Mouse (Mus musculus) limb, embryonic 12.5 days (tissue): Measurements from ENCODE around the gene Rilpl1. TPM values are rescaled to one million over a fixed set of nuclear protein-coding genes. Genes with fewer than 3 reads are reported as not detected.
A peak's percentile ranks its signal among the peaks of the same experiment; 100 is the strongest.
"Not testable (repeated sequence)": the region's sequence is repeated elsewhere in the genome, so short reads cannot be mapped to it uniquely, and the experiment has no call there.

Experiments used
- ATAC-seq: fragments of 200-750 bp; cut with Nextera tagmentation; 2 replicates; pipeline ENCODE4 v1.8.0; 2017; ENCODE audit warnings: low read depth, moderate TSS enrichment; ENCODE audit not compliant: insufficient number of reproducible peaks, insufficient read depth, low FRiP score, low TSS enrichment
- H3K27ac ChIP-seq: fragments of 300-500 bp; sonication (generic); 2 replicates; pipeline ENCODE4 v1.5.1; 2016; ENCODE audit warnings: mild to moderate bottlenecking, moderate library complexity
- H3K27me3 ChIP-seq: fragments of 300-500 bp; sonication (generic); 2 replicates; pipeline ENCODE4 v1.6.1; 2016; ENCODE audit warnings: mild to moderate bottlenecking, moderate library complexity
- H3K36me3 ChIP-seq: fragments of 300-500 bp; sonication (generic); 2 replicates; pipeline ENCODE4 v1.6.1; 2016; ENCODE audit warnings: mild to moderate bottlenecking, moderate library complexity
- H3K4me1 ChIP-seq: fragments of 300-500 bp; sonication (generic); replicated peaks from 2 replicates; pipeline ENCODE4 v1.6.1; 2016
- H3K4me2 ChIP-seq: fragments of 300-500 bp; sonication (generic); 2 replicates; pipeline ENCODE4 v1.6.1; 2016; ENCODE audit warnings: mild to moderate bottlenecking, moderate library complexity
- H3K4me3 ChIP-seq: fragments of 300-500 bp; sonication (generic); replicated peaks from 2 replicates; pipeline ENCODE4 v1.5.1; 2016; ENCODE audit warnings: mild to moderate bottlenecking
- H3K9ac ChIP-seq: fragments of 300-500 bp; sonication (generic); replicated peaks from 2 replicates; pipeline ENCODE4 v1.6.1; 2016; ENCODE audit warnings: mild to moderate bottlenecking, moderate library complexity
- H3K9me3 ChIP-seq: fragments of 300-500 bp; sonication (generic); 2 replicates; pipeline ENCODE4 v1.6.1; 2016; ENCODE audit warnings: mild to moderate bottlenecking, moderate library complexity
- WGBS: fragments of 180-500 bp; shearing (Covaris S2); methylation state at CpG from one replicate; pipeline ENCODE4 v1.1.7; 2016; 5-methylcytosine and 5-hydroxymethylcytosine counted together
- polyA plus RNA-seq: library from polyadenylated mRNA; unstranded; fragments of >200 nt; fragmentation: Nextera tagmentation; extraction: Ambion mirVana; gene quantifications from 2 replicates; pipeline ENCODE4 v1.2.1, GENCODE M21; 2016

The Rilpl1 gene
- 27.5 and 31.5 TPM in 2 replicates for polyA plus RNA-seq

GRCm38 (mm10) chr5:124530655-124531582, at the start of gene Rilpl1:
Rilpl1 (minus strand) TSS chr5:124531391.
- Histone ChIP-seq H3K27me3 (0 out of 2 replicates have a peak, but pooled peaks cover 2% of the 10 kb centered on the region), H3K9me3 (no peaks in the 10 kb centered on the region), H3K36me3 (peaks cover 10% of the 10 kb centered on the region), H3K9ac (peak within 1 kb of the TSS; percentile 84), H3K4me3 (peak within 1 kb of the TSS; percentile 82), H3K4me1 (peaks cover 37% of the 10 kb centered on the region), H3K27ac (peak within 1 kb of the TSS; percentile 88), H3K4me2 (peak within 1 kb of the TSS; percentile 65)
- under 1% methylated on average over 94 of the region's 96 CpGs for WGBS
- ATAC-seq, result peak; percentile 85

DNA sequence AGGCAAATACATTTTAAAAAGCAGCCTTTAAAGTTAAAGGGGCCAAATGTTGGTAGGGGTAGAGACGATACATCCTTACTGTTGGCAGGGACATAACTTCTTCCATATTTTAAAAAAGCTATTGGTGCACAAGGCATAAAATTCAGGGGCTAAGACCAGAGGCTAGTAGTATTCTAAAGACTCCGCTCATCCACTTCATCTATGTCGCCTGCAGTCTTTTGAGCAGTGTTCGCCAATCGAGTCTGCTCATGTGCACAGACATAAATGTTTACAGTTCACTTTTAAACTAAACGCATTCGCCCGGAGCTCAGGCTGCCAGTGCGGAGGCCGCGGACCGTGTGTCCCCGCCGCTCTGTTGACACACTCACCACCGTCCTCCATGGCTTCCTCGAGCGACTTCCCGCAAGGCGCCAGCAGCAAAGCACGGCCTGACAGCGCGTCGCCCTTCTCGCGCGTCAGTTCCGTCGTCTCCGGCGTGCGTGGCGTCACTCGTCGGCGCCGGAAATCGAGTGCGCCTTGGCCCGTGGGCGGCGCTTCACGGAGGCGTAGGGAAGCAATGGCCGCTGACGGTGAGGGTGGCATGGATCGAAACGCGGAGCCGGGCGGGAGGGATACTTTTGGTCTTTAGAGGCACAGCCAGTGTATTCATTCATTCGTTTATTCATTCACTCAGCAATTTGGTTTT, 47.6 kb upstream of the Rilpl1 start, which contains the start of the genes Eif2b1 and Gtf2h3:
Gene Eif2b1, minus strand, starts transcription at position 499 of the 685 bp plus-strand sequence.
Gene Gtf2h3, plus strand, starts transcription at position 508 of the 685 bp plus-strand sequence.
- H3K4me2 ChIP-seq, result peak within 1 kb of the TSS; percentile 90
- no peaks in the 10 kb centered on the region for H3K9me3 ChIP-seq
- peak; percentile 85 for ATAC-seq
- peaks cover 56% of the 10 kb centered on the region for H3K36me3 ChIP-seq
- H3K27ac ChIP-seq, result no peak within 1 kb of the TSS
- peak within 1 kb of the TSS; percentile 78 for H3K9ac ChIP-seq
- peak within 1 kb of the TSS; percentile 80 for H3K4me3 ChIP-seq
- H3K4me1 ChIP-seq, result peaks cover 18% of the 10 kb centered on the region
- H3K27me3 ChIP-seq, result no peaks in the 10 kb centered on the region
- WGBS, result under 1% methylated on average over 51 of the region's 51 CpGs

GRCm38 (mm10) chr5:124575467-124575866, 44.3 kb upstream of the Rilpl1 start:
- Histone ChIP-seq H3K27me3 (no peaks in the 10 kb centered on the region), H3K4me1 (peaks cover 17% of the 10 kb centered on the region), H3K9me3 (no peaks in the 10 kb centered on the region), H3K4me2 (no peak overlapping the region), H3K4me3 (no peak overlapping the region), H3K9ac (no peak overlapping the region), H3K27ac (no peak overlapping the region), H3K36me3 (peaks cover 68% of the 10 kb centered on the region)
- no peak for ATAC-seq
- 82% methylated on average over 7 of the region's 7 CpGs for WGBS

DNA sequence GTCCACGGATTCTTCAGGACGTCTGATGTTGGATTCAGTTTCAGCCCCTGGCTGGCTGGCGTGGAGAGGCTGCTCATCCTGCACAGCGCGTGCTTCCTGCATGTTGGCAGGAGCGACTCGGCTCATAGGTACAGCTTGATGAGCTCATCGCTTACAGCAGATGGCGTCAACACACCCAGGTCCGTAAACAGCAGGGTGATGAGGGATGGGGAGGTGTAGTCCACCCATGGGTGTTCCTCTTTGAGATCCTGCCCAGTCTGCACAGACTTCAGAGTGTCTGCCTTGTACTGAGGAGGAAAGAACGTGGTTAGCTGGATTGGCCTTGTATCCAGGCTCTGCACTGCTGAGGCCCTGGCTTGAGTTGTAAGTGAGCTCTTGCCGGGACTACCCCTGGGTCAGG, 39.9 kb upstream of the Rilpl1 start:
- Histone ChIP-seq H3K27me3 (no peaks in the 10 kb centered on the region), H3K4me3 (no peak overlapping the region), H3K27ac (no peak overlapping the region), H3K4me2 (no peak overlapping the region), H3K4me1 (no peaks in the 10 kb centered on the region), H3K36me3 (peaks cover 99% of the 10 kb centered on the region), H3K9me3 (no peaks in the 10 kb centered on the region), H3K9ac (no peak overlapping the region)
- ATAC-seq, result no peak
- 87% methylated on average over 12 of the region's 12 CpGs for WGBS

DNA sequence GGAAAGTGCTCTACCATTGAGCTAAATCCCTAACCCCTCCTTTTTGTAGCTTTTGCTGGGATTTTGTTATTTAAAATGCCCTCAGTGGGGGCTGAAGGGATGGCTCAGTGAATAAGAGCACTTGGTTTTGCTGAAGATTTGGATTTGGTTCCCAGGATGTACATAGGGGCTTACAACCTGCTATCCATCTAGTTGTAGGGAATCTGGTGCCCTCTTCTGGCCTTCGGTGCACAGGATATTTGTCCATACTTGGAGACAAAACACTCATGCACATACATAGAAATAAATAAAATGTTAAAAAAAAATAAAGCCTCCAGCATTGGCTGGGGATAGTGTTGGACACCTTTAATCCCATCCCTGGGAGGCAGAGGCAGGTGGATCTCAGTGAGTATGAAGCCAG, 24.0 kb upstream of the Rilpl1 start:
- Histone ChIP-seq H3K9me3 (no peaks in the 10 kb centered on the region), H3K36me3 (peaks cover 62% of the 10 kb centered on the region)
- ATAC-seq, result no peak

GRCm38 (mm10) chr5:124553607-124554006, 22.4 kb upstream of the Rilpl1 start:
- Histone ChIP-seq H3K4me1 (peaks cover 11% of the 10 kb centered on the region; the same call in 1 of the 2 replicates), H3K36me3 (peaks cover 50% of the 10 kb centered on the region), H3K9me3 (no peaks in the 10 kb centered on the region), H3K27me3 (no peaks in the 10 kb centered on the region), H3K27ac (no peak overlapping the region), H3K4me3 (peak overlapping the region; percentile 93; the same call in 1 of the 2 replicates), H3K4me2 (peak overlapping the region; percentile 82), H3K9ac (no peak overlapping the region)
- 65% methylated on average over 6 of the region's 6 CpGs for WGBS
- no peak for ATAC-seq

More for the DNA sequence above, 24.0 kb upstream of the Rilpl1 start:
- Histone ChIP-seq H3K4me3 (no peak overlapping the region), H3K27me3 (no peaks in the 10 kb centered on the region), H3K9ac (no peak overlapping the region), H3K27ac (no peak overlapping the region), H3K4me1 (peaks cover 11% of the 10 kb centered on the region; the same call in 1 of the 2 replicates), H3K4me2 (no peak overlapping the region)
- 84% methylated on average over 1 of the region's 1 CpGs for whole genome bisulfite sequencing

DNA sequence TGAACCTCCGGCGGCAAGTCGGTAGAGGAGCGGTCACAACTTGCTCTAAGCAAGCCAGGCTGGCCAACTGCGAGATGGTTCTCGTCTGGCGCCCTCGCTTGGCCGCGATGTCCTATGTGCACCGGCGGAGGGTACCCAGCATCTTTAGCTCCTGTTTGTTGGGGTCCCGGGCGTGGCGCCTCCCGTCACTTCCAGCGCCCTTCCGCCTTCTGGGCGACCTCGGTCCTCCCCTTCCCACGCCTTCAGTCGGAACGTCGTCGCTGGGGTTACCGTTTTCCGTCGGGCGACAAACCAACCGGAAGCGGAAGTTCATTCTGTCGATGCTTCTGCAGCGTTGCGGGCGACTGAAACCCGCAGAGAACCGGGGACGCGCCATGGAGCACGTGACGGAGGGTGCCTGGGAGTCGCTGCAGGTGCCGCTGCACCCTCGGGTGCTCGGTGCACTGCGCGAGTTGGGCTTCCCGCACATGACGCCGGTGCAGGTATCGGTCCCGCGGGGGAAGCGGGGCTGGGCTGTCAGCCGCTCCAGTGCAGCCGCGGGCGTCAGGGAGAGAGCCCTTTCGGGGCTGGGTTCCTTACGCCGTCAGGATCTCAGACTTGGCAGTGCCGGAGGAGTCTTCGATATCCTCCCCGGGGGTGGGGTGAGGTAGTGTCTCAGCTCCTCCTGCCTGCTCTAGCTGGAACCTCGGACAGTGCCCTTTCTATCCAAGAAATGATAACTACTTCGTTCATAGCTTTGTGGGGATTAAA, 21.5 kb upstream of the Rilpl1 start, which contains the start of gene Ddx55:
Gene Ddx55, plus strand, starts transcription at position 307 of the 750 bp plus-strand sequence.
- H3K4me3 ChIP-seq, result peak within 1 kb of the TSS; percentile 93
- peaks cover 11% of the 10 kb centered on the region; the same call in 1 of the 2 replicates for H3K4me1 ChIP-seq
- ATAC-seq, result peak; percentile 74
- no peaks in the 10 kb centered on the region for H3K9me3 ChIP-seq
- H3K27me3 ChIP-seq, result no peaks in the 10 kb centered on the region
- H3K36me3 ChIP-seq, result peaks cover 49% of the 10 kb centered on the region
- H3K9ac ChIP-seq, result peak within 1 kb of the TSS; percentile 75
- WGBS, result under 1% methylated on average over 66 of the region's 66 CpGs
- peak within 1 kb of the TSS; percentile 80 for H3K27ac ChIP-seq
- H3K4me2 ChIP-seq, result peak within 1 kb of the TSS; percentile 82

DNA sequence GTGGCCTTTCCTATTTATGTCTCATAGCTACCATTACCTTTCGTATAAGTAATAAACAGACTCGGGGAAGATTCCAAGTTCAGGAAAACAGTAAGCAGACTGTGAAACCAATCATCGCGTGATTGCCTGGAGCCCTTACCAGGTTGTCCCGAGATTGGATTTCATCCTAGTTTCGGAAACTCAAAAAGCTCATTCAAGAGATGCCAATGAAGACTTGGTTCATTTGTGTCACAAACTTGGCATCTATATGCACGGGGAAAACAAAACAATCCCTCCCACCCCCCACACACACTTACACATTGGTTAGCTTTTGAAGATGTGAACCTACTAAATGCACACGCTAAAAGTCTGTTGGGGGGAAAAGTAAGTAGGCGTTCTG, 20.9 kb upstream of the Rilpl1 start:
- 11% methylated on average over 9 of the region's 9 CpGs for WGBS
- no peaks in the 10 kb centered on the region for H3K27me3 ChIP-seq
- no peaks in the 10 kb centered on the region for H3K9me3 ChIP-seq
- H3K27ac ChIP-seq, result peak overlapping the region; percentile 80
- H3K36me3 ChIP-seq, result peaks cover 49% of the 10 kb centered on the region
- ATAC-seq, result no peak
- H3K4me2 ChIP-seq, result peak overlapping the region; percentile 82
- peak overlapping the region; percentile 93 for H3K4me3 ChIP-seq
- peak overlapping the region; percentile 75 for H3K9ac ChIP-seq
- peaks cover 11% of the 10 kb centered on the region; the same call in 1 of the 2 replicates for H3K4me1 ChIP-seq

DNA sequence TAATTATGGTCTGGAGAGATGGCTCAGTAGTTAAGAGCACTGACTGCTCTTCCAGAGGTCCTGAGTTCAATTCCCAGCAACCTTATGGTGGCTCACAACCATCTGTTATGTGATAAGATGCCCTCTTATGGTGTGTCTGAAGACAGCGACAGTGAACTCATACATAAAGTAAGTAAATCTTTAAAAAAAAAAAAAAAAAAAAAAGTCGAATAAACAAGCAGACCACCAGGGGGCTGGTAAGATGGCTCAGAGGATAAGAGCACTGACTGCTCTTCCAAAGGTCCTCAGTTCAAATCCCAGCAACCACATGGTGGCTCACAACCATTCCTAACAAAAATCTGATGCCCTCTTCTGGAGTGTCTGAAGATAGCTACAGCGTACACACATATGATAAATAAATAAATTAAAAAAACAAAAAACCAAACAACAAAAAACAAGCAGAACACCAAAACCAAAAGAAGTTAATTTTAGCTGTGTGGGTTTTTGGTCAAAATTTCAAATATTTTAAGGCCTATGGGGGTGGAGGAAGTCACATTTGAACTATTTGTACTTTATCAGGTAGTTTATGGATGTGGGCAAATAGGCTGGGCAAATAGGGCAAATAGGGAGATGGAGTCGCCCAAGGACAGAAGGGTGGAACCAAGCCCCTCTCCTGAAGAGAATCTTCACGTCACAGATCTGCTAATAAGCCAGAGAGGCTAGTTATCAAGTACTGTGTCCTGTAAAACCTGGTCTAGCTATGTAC, 20.3 kb upstream of the Rilpl1 start:
- Histone ChIP-seq H3K27ac (peak overlapping the region; percentile 80), H3K9ac (peak overlapping the region; percentile 75)

DNA sequence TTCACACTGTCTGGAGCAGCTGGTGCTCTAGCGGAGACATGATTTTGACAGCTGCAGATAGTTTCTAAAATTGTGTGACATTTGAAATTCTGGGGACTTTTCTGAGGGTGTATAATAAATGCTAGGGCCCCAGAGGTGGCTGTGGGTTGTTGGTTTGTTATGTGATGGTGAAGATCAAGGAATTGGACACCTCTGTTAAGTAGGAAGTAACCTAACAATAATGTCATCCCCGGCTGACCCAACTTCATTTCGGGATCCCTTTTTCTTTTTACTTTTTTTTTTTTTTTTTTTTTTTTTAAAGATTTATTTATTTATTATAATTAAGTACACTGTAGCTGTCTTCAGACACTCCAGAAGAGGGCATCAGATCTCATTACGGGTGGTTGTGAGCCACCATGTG, 19.5 kb upstream of the Rilpl1 start:
- not testable (repeated sequence) for H3K4me3 ChIP-seq

More for the DNA sequence above, 20.3 kb upstream of the Rilpl1 start:
- not testable (repeated sequence) for H3K27me3 ChIP-seq, ATAC-seq, H3K9me3 ChIP-seq
- H3K4me2 ChIP-seq, result peak overlapping the region; percentile 82
- peaks cover 11% of the 10 kb centered on the region; the same call in 1 of the 2 replicates for H3K4me1 ChIP-seq
- peak overlapping the region; percentile 93 for H3K4me3 ChIP-seq
- H3K36me3 ChIP-seq, result peaks cover 49% of the 10 kb centered on the region
- WGBS, result 36% methylated on average over 5 of the region's 5 CpGs

More for the DNA sequence above, 19.5 kb upstream of the Rilpl1 start:
- H3K27me3 ChIP-seq, ATAC-seq, H3K9ac ChIP-seq, H3K4me2 ChIP-seq, H3K27ac ChIP-seq, H3K9me3 ChIP-seq: not testable (repeated sequence)
- peaks cover 11% of the 10 kb centered on the region; the same call in 1 of the 2 replicates for H3K4me1 ChIP-seq
- 83% methylated on average over 4 of the region's 4 CpGs for WGBS
- H3K36me3 ChIP-seq, result peaks cover 49% of the 10 kb centered on the region
